Mouse (Mus musculus) left cerebral cortex, postnatal 4 days (tissue): ENCODE results near the gene Masp1. TPM values are rescaled to one million over a fixed set of nuclear protein-coding genes. Genes with fewer than 3 reads are reported as not detected.
A peak's percentile ranks its signal among the peaks of the same experiment; 100 is the strongest.

Experiments
- DNase-seq: peaks from one replicate; pipeline ENCODE4 v3.0.0-alpha.2; 2022
- intact Hi-C: fragments of 180-260 bp; cut with DNase I; formaldehyde crosslinking; loops from one replicate; pipeline ENCODE4 v1.15.1; 2025
- total RNA-seq, 2 experiments: library from RNA; stranded (reverse); gene quantifications; 2 replicates each; pipeline ENCODE4 v1.2.3; 2021

Masp1 gene
- total RNA-seq, 2 experiments from 2014 or later = 41.3 to 44.9 TPM

DNA sequence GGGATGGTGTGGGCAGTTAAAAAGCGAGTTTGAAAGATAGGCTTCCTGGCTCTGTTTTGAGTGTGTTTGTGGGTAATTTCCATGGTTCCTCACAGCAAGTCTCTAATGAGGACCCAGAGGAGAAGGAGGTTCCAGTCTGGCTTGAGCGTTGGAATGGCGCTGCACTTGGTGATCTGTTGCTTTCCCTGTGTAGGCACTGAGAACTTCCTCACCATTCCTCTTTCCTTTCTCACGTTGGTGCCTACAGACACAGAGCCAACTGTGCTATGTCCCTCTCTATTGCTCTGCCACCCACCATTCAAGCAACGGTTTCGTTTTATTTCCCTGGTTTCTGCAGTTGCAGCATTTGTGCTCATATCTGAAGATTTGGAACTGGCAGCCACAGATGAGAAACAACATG is 107.7 kb downstream of the Masp1 start:
- intact Hi-C loops = no loop called here
- DNase-seq = no peak

- intact Hi-C loops = loop anchor here (5.0 kb wide), 2 partner anchors 176 to 251 kb away; no protein-coding TSS in a partner anchor
- peak; percentile 78 for DNase-seq
Observed at GRCm38 (mm10) chr16:23403008-23403755, 117.4 kb downstream of the Masp1 start.

- no peak for DNase-seq
- intact Hi-C loops = loop anchor here (5.0 kb wide), 2 partner anchors 175 to 250 kb away; no protein-coding TSS in a partner anchor
Observed at GRCm38 (mm10) chr16:23401959-23402358, 118.7 kb downstream of the Masp1 start.

GRCm38 (mm10) chr16:23401463-23401862 is 119.2 kb downstream of the Masp1 start:
- intact Hi-C loops = loop anchor here (5.0 kb wide), 2 partner anchors 174 to 249 kb away; no protein-coding TSS in a partner anchor

More at GRCm38 (mm10) chr16:23401463-23401862, 119.2 kb downstream of the Masp1 start:
- DNase-seq = no peak

Other genes with a start within 250 kb of the Masp1 start
- under 1 TPM in 1 of 2 experiments, not detected in 1; 0.18 TPM for gene Rtp1, start 91.7 kb downstream of the Masp1 start, total RNA-seq
- 1 to 10 TPM in 1 of 2 experiments, under 1 TPM in 1; 0.93 to 1.1 TPM for gene Rtp4, start 524 bp downstream of the Masp1 start, total RNA-seq